Mouse (Mus musculus): ENCODE measurements around the gene Gm49383.
"Not testable (repeated sequence)": the region's sequence is repeated elsewhere in the genome, so short reads cannot be mapped to it uniquely, and the experiment has no call there.

The Gm49383 gene

DNA sequence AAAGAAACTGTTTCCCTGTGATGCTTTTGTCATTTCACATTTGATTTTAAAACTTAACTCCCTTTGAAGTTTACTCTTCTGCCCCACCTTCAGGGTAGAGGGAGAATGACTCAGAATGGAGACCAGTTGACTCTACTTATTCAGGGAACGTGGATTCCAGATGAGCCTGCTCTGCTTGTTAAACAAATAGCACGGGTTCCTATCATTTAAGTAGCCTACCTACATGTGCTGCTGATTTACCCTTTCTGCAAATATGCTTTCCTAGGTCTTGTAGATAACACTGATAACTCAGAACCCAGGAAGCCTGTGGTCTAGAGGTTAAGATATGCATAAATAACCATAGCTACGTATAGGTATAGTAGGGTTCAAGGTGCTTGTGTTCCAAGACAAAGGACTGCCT is 32.0 kb downstream of the Gm49383 start:
- DNase-seq (ENCODE audit: low spot score): no peak

DNA sequence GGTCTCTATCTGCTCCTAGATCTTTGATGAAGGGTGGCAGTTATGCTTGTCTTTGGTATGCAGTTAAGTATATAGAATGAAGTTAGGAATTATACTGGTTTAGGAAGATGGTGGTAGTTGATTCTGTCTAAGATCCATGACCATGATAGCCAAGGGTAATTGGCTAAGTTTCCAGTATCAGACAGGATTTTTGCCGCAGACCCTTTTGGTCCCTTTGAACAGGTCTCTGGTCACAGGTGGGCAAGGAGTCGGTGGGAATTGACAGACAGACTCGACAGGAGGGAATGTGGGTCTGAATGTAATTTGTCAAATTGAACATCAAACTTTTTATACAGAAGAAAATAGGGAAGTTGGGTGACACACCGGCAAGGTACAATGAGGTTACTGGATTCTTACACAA is 33.3 kb downstream of the Gm49383 start:
- not testable (repeated sequence) for DNase-seq (ENCODE audit: low spot score)

DNA sequence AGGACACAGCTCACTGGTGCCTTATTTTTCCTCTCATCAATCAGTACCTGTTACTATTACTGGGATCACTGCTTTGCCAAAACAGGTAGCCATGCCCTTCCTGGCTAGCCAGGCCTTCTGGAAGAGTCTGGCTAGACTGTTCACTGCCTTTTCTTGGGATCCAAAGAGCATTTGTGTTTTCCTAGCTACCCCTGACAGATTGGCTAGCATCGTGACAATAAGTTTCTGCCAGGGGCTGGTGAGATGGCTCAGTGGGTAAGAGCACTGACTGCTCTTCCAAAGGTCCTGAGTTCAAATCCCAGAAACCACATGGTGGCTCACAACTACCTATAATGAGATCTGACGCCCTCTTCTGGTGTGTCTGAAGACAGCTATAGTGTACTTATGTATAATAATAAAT is 36.2 kb downstream of the Gm49383 start:
- not testable (repeated sequence) for DNase-seq (ENCODE audit: low spot score)

DNA sequence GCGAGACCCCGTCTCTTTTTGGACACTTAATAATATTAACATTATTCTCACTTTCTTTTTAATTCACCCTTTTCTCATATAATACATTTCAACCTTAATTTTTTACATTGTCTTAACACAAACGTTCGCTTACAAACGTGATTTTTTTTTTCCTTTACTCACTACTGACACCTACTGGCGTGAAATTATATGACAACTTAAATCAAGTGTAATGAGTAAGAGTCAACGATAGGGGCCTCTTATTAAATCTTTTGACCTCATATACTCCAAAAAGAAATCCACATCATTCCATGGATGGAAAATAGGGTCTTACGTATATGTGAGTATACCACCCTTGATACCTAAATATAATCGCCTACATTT is 37.3 kb downstream of the Gm49383 start:
- peak; percentile 87 for DNase-seq (ENCODE audit: low spot score)

DNA sequence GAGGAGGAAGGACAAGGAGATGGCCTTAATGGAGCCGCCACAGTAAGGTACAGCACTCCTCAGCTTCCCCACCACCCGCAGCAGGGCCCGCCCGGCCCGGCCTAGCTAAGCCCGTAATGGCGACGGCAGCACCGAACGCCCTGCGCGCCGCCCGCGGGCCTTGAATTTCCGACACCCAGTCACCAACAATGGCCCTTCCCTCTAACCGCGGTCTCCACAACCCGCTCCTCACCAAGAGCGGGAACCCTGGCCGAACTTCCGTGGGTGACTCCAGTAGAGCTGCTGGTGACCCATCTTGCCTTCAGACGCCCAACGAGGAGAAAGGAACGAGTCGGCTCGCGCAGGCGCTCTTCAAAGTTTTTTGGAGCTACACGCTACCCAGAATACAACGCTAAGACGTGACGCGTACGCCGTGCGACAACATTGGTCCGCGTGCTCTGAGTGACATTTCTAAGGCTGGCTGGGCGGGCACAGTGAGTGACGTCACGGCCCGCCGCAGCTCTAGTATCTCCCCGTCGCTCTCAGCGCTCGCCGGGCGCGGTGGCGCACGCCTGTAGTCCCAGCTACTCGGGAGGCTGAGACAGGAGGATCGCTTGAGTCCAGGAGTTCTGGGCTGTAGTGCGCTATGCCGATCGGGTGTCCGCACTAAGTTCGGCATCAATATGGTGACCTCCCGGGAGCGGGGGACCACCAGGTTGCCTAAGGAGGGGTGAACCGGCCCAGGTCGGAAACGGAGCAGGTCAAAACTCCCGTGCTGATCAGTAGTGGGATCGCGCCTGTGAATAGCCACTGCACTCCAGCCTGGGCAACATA is 37.9 kb downstream of the Gm49383 start, which contains the start of gene Rps29:
Gene Rps29 (minus strand): TSS at position 422 of the 813 bp plus-strand sequence.
- DNase-seq (ENCODE audit: low spot score): peak; percentile 100

DNA sequence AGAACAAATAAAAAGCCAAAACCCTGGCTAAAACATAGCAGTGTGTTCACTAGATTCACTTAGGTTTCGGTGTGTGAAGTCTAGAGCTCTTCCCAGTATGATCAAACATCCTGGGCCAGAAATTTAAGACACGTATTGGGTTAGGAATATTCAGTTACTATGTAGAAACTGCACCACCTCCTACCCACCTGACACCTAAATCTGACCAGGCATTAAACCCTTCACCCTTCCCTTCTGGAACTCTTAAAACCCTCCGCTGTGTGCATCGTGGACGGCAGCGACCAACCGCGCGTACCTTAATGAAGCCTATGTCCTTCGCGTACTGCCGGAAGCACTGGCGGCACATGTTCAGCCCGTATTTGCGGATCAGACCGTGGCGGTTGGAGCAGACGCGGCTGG is 38.5 kb downstream of the Gm49383 start:
- DNase-seq (ENCODE audit: low spot score): peak; percentile 54

DNA sequence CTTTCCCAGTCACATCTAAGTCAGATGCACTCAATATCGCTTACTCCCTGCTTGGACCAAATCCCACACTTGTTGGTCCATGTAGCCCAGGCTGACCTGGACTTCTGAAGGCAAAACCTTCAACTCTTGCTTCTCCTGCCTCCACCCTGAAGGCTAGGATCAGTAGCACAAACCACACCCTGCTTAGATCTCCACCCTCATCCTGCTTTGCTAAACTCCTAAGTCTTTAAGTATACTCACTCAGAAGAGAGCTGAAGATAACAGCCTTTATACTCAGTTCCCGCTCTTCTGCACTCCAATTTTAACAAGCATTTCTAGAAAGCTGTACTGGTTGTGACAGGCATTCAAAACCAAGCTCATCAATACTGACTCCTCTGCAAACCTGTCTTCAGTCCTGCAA is 39.8 kb downstream of the Gm49383 start:
- DNase-seq (ENCODE audit: low spot score): no peak

DNA sequence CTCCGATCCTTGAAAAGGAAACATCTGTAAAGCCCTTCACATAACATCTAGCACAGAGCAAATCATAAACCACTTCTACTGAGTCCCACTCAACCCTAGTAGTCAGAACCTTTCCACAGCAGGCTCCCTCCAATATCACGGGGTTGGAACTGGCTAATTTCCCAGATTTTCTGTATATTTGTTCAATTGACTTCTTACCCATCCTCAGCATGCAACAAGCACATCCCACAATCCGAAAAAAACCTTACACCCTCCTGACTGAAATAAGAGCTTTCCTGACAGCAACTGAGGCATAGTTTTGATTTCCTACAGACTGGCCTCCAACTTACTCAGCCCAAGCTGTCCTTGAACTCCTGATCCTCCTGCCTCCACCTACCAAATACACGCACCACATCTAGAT is 40.5 kb downstream of the Gm49383 start:
- no peak for DNase-seq (ENCODE audit: low spot score)

DNA sequence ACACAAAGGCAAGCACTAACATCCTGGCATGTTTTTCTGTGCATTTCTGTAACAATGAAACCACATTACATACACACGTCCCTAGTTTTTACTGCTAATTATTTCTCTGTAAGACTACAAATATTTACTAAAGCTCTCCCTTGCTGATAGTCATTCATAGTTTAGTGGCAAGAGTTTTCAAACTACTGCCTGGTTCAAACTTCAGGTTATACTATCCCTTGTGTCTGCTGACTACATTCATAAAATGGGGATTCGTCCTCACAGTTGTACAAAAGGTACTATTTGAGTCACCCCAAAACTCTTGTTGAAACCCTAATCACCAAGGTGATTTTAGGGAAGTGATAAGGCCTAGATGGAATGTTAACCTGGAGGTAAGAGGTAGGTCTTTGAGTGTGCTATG is 41.0 kb downstream of the Gm49383 start:
- DNase-seq (ENCODE audit: low spot score): no peak

DNA sequence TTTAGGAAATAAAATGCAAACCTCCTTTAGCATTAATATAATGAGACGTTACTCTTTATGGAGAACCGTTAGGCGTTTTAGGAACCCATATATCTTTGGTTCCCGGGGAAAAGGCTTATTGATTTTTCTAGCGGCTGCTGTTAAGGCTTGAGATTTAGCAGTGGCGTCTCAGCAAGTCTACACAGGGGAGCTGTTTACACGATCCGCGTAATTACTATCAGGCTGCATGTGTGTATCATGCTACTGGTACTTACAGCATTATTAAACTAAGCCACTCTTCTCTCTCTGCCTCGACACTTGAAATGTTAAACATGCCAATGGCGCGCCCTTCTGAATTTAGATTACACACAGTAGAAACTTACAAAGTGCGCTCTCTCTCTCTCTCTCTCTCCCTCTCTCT is 46.9 kb downstream of the Gm49383 start:
- DNase-seq (ENCODE audit: low spot score): no peak

DNA sequence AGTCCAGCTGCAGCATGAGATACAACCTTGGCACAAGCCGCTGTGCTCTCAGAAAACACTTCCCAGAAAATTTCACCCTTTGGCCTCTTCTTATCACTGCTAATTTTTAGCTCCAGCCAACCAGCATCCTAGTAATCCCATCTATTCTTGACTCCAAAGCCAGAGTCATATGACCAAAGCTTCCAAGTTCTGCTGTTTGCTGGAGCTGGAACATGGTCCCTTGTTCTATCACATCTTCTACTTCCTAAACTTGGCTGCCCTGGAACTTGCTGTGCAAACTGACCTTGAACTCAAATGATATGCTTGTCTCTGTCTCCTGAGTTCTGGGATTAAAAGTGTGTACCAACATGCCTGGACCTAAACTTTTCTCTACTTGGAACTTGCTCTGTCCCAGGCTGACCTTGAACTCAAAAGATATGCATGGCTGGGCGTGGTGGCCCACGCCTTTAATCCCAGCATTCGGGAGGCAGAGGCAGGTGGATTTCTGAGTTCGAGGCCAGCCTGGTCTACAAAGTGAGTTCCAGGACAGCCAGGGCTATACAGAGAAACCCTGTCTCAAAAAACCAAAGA is 49.7 kb downstream of the Gm49383 start:
- no peak for DNase-seq (ENCODE audit: low spot score)

DNA sequence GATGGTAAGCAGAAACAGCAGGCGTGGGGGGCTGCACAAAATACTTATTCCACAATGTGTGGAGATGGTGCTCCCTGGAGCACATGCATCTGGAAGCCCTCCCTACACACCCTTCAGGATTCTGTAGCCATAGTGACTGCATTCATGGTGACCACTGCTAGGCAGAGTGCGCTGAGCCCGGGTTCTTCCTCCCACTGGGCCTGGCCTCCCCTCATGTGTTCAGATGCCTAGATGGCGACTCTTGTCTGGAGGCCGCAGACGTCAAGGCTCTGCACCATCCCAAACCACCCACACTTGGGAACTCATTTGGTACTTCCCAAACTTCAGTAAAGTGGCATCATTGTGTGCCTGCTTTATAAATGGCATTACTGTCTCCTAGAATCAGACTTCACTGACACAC is 53.4 kb downstream of the Gm49383 start:
- DNase-seq (ENCODE audit: low spot score): no peak

DNA sequence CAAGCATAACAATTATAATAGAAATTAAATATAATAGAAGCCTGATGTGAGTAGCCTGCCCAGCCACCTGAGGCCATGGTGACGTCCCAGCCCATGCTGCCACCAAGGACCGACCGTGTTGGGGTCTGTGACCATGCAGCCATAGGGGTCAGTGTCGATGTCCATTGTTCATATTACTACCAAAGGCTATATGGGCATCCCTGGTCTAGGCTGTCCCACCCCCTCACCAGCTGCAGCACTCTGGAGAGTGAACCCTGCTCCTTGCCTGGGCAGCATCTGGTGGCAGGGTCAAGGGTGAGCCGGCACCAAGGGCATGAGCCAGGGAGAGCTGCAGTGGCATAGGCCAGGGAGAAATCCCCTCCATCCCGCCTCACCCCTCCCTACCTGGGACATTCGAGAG is 57.1 kb downstream of the Gm49383 start:
- no peak for DNase-seq (ENCODE audit: low spot score)

DNA sequence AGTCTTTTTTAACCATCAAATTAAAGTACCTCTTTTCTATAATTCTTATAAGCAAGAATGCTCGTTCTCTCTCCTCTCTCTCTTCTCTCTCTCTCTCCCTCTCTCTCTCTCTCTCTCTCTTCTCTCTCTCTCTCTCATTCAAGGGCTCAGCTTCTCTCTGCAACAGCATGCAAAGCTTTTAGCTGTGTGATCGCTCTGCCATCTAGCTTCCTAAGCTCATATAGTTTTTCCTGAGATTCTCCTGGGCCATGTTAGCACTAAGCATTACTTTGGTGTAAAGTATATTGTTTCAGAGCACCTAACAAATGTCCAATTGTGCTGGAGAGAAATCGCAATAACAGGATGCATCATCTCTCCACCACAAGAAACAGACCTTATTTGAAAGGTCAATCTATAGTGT is 57.7 kb downstream of the Gm49383 start:
- DNase-seq (ENCODE audit: low spot score): no peak
